Mouse (Mus musculus) MN1 (cell line): Measurements from ENCODE around the gene Wasf1.

Experiments
- DNase-seq: peaks from one replicate; pipeline ENCODE4 v3.0.0-alpha.2; 2016; ENCODE audit warnings: low spot score

The Wasf1 gene

DNA sequence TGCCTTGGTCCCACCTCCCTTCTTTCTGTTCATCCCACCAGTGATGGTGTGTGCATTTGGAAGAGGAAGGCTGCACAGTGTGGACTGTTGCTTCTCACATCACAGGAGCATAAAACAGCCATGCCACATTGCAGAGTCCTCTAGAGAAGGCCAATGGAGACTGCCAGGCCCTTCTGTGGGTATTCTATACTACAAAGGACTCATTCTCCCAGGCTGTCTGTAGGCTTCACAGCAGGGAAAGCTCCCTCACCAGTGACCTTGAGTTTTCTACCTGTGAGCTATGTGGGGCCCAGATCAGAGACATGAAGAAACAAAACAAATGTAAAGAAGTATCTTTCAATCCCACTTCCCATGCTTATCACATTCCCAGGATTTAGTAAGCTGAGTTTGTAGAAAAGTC lies 100.5 kb downstream of the Wasf1 start:
- no peak for DNase-seq

DNA sequence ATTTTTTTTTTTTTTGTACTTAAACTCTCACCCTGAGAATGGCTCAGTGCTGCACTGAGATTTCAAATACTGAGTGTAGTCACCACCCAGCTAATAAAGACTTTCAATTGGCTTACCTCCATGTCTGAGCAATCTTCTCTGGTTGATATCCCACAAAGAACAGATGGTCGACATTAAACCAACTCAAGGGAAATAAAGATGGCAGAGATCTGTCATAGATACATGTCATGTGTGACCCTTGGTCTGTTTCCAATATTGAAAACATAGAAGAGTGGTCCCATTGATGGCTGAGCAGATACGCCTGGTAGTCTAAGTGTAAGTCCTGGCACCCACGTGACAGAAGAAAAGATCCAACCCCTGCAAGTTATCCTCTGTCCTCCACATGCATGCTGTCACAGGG lies 101.3 kb downstream of the Wasf1 start:
- no peak for DNase-seq

DNA sequence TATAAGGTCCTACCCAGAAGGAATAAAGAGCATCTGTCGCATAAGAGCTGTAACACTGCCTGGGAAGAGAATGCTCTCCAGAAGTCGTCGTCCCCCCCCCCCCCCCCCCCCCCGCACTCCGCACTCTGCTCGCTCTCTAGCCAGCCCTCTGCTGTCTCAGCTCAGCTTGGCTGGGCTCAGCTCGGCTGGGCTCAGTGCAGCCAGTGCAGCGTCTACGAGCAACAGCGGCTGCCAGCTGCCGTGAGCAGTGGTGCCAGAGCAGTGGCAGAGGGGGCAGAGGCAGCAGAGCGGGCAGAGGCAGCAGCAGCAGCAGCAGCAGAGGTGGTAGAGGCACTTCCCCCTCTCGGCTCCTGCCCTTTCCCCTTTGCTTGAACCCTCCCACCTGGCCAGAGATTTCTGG lies 102.1 kb downstream of the Wasf1 start:
- peak; percentile 36 for DNase-seq
